Mouse (Mus musculus) kidney, adult 8-10 months (tissue): ENCODE data around the gene Copz2.

Experiments
- DNase-seq, 2 experiments: peaks; one replicate each; pipeline ENCODE4 v3.0.0; 2022

Copz2 gene

GRCm38 (mm10) chr11:96908594-96908993, 58.9 kb downstream of the Copz2 start:
- no peak for DNase-seq

DNA sequence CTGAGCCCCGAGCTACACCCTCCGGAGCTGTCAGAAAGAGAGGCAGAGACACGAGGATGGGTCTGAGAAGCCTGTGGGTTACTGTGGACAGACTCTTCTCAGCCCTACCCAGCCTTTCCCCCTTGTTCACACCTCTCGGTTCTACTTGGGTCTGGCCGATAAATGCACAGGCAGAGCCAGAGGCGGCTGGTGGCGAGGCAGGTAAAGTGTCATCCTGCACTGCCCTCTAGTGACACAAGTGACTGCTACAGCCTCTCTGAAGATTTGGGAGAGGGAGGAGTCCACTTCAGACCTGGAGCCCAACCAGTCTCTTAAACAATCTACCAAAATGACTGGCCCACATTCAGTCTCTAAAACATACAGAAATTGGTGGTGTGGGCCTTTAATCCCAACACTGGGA, 60.3 kb downstream of the Copz2 start:
- DNase-seq = peak; percentile 76 to 81
